Mouse (Mus musculus) G1E (cell line): ENCODE results near the gene Reln. TPM values are rescaled to one million over a fixed set of nuclear protein-coding genes. Genes with fewer than 3 reads are reported as not detected.
A peak's percentile ranks its signal among the peaks of the same experiment; 100 is the strongest.

Source experiments
- ATAC-seq: 2 replicates; pipeline ENCODE4 v1.8.0; 2016; ENCODE audit warnings: mild to moderate bottlenecking; ENCODE audit not compliant: insufficient number of reproducible peaks, poor library complexity, low FRiP score, severe bottlenecking; ENCODE audit errors: extremely low read depth
- DNase-seq: peaks from one replicate; pipeline ENCODE4 v3.0.0; 2012; ENCODE audit warnings: low spot score
- H3K27me3 ChIP-seq: 2 replicates; pipeline ENCODE4 v1.6.1; 2012; ENCODE audit warnings: mild to moderate bottlenecking, low read length, inconsistent platforms; ENCODE audit not compliant: insufficient read depth
- H3K36me3 ChIP-seq: replicated peaks from 2 replicates; pipeline ENCODE3; 2012; ENCODE audit warnings: mild to moderate bottlenecking, inconsistent platforms
- H3K4me1 ChIP-seq: 2 replicates; pipeline ENCODE4 v1.6.1; 2012; ENCODE audit warnings: low read depth, low read length, inconsistent platforms, mixed read lengths; ENCODE audit not compliant: insufficient read depth
- H3K4me3 ChIP-seq: 2 replicates; pipeline ENCODE4 v1.5.1; 2012; ENCODE audit warnings: low read depth, mild to moderate bottlenecking, inconsistent platforms, low read length, moderate library complexity, mixed read lengths
- H3K9me3 ChIP-seq: replicated peaks from 2 replicates; pipeline ENCODE4 v1.6.1; 2012; ENCODE audit warnings: inconsistent platforms
- CTCF ChIP-seq: IDR thresholded peaks from 2 replicates; pipeline ENCODE4 v1.5.1; 2012; ENCODE audit warnings: low read depth, low read length, inconsistent platforms, mixed read lengths
- GATA1 ChIP-seq: IDR thresholded peaks from 2 replicates; pipeline ENCODE4 v1.6.1; 2012; ENCODE audit warnings: borderline replicate concordance, low read length, inconsistent platforms, mixed read lengths
- GATA2 ChIP-seq: IDR thresholded peaks from 2 replicates; pipeline ENCODE4 v1.6.1; 2012; ENCODE audit warnings: low read depth, low read length, inconsistent platforms, borderline replicate concordance
- POLR2AphosphoS5 ChIP-seq: IDR thresholded peaks from 2 replicates; pipeline ENCODE4 v1.6.1; 2012; ENCODE audit warnings: low read depth, low read length, inconsistent platforms; ENCODE audit not compliant: insufficient replicate concordance
- TAL1 ChIP-seq: conservative IDR thresholded peaks from 2 replicates; pipeline ENCODE4 v1.6.1; 2012; ENCODE audit warnings: low read depth, low read length, inconsistent platforms, mixed read lengths
- polyA plus RNA-seq: library from polyadenylated mRNA; stranded (reverse); fragments of >175 nt; gene quantifications from 2 replicates; pipeline ENCODE4 v1.2.3, GENCODE M21; 2012
- total RNA-seq, 2 experiments: library from RNA; stranded (forward) in 1 of 2; stranded (reverse) in 1 of 2; fragments of 200-1000 nt in 1 of 2; fragments of >200 nt in 1 of 2; fragmentation: Nextera tagmentation in 1 of 2; gene quantifications; 2 replicates each; pipeline ENCODE4 v1.2.3; 2014 to 2017

Reln gene
- total and polyA plus RNA-seq, 3 experiments = 0.04 to 42.8 (median 1.1) TPM

GRCm38 (mm10) chr5:22330802-22331201, 13.7 kb downstream of the Reln start:
- Histone ChIP-seq H3K27me3 (peaks cover 25% of the 10 kb centered on the region), H3K4me1 (peaks cover 9% of the 10 kb centered on the region), H3K4me3 (no peak overlapping the region), H3K36me3 (no peaks in the 10 kb centered on the region), H3K9me3 (peaks cover 2% of the 10 kb centered on the region; the same call in 1 of the 2 replicates)
- TF ChIP-seq CTCF = no peak
- TF ChIP-seq POLR2AphosphoS5 = no peak
- TF ChIP-seq GATA1 = no peak
- no peak for TF ChIP-seq TAL1
- no peak for TF ChIP-seq GATA2
- ATAC-seq (no peak), DNase-seq (no peak)

- no peak for TF ChIP-seq GATA1
- TF ChIP-seq CTCF = no peak
- TF ChIP-seq TAL1 = no peak
- no peak for TF ChIP-seq GATA2
- TF ChIP-seq POLR2AphosphoS5 = no peak
- no peak for ATAC-seq
- Histone ChIP-seq H3K4me3 (no peak overlapping the region), H3K9me3 (peaks cover 2% of the 10 kb centered on the region; the same call in 1 of the 2 replicates), H3K36me3 (no peaks in the 10 kb centered on the region), H3K4me1 (peaks cover 9% of the 10 kb centered on the region), H3K27me3 (peaks cover 23% of the 10 kb centered on the region)
- no peak for DNase-seq
Observed at GRCm38 (mm10) chr5:22328431-22329359, 15.8 kb downstream of the Reln start.

- Histone ChIP-seq H3K36me3 (no peaks in the 10 kb centered on the region), H3K27me3 (peaks cover 16% of the 10 kb centered on the region), H3K9me3 (no peaks in the 10 kb centered on the region), H3K4me3 (no peak overlapping the region), H3K4me1 (peaks cover 9% of the 10 kb centered on the region)
- ATAC-seq (no peak), DNase-seq (no peak)
- TF ChIP-seq CTCF = peak; percentile 64
- no peak for TF ChIP-seq GATA2
Observed at GRCm38 (mm10) chr5:22327170-22327569, 17.3 kb downstream of the Reln start.

GRCm38 (mm10) chr5:22323801-22324200, 20.7 kb downstream of the Reln start:
- Histone ChIP-seq H3K9me3 (no peaks in the 10 kb centered on the region), H3K4me3 (no peak overlapping the region), H3K27me3 (peaks cover 9% of the 10 kb centered on the region; the same call in 1 of the 2 replicates), H3K4me1 (peaks cover 9% of the 10 kb centered on the region), H3K36me3 (no peaks in the 10 kb centered on the region)
- ATAC-seq = no peak
- no peak for TF ChIP-seq CTCF
- TF ChIP-seq GATA1 = no peak
- no peak for TF ChIP-seq POLR2AphosphoS5
- TF ChIP-seq TAL1 = no peak
- TF ChIP-seq GATA2 = no peak
- no peak for DNase-seq

- Histone ChIP-seq H3K9me3 (no peaks in the 10 kb centered on the region), H3K36me3 (no peaks in the 10 kb centered on the region), H3K27me3 (peaks cover 4% of the 10 kb centered on the region; the same call in 1 of the 2 replicates), H3K4me1 (no peaks in the 10 kb centered on the region), H3K4me3 (no peak overlapping the region)
- ATAC-seq = no peak
- no peak for DNase-seq
- no peak for TF ChIP-seq CTCF
- no peak for TF ChIP-seq POLR2AphosphoS5
- TF ChIP-seq TAL1 = no peak
- no peak for TF ChIP-seq GATA1
- TF ChIP-seq GATA2 = no peak
Observed at GRCm38 (mm10) chr5:22317807-22318206, 26.7 kb downstream of the Reln start.

GRCm38 (mm10) chr5:22316471-22316870, 28.0 kb downstream of the Reln start:
- peaks cover 4% of the 10 kb centered on the region; the same call in 1 of the 2 replicates for H3K27me3 ChIP-seq
- no peaks in the 10 kb centered on the region for H3K36me3 ChIP-seq
- H3K4me1 ChIP-seq = no peaks in the 10 kb centered on the region
- TF ChIP-seq GATA1 (no peak), TAL1 (no peak), GATA2 (no peak), POLR2AphosphoS5 (no peak), CTCF (no peak)
- H3K4me3 ChIP-seq = no peak overlapping the region
- DNase-seq = no peak
- ATAC-seq = no peak
- no peaks in the 10 kb centered on the region for H3K9me3 ChIP-seq
